Mouse (Mus musculus): ENCODE measurements around the gene Tmem88b. TPM values are rescaled to one million over a fixed set of nuclear protein-coding genes. Genes with fewer than 3 reads are reported as not detected.

Gene Tmem88b
- polyA plus RNA-seq, 1 experiment from 2014 or later, result 0.54 TPM

- under 1% methylated on average over 68 of the region's 68 CpGs for WGBS
- no peaks in the 10 kb centered on the region for H3K9me3 ChIP-seq (ENCODE audit: control insufficient read depth, low read depth, low read length)
These were observed 24.9 kb downstream of the Tmem88b start, which contains the start of gene Atad3a for GRCm38 (mm10) chr4:155760613-155761355. Gene Atad3a (minus strand): TSS chr4:155761093.

DNA sequence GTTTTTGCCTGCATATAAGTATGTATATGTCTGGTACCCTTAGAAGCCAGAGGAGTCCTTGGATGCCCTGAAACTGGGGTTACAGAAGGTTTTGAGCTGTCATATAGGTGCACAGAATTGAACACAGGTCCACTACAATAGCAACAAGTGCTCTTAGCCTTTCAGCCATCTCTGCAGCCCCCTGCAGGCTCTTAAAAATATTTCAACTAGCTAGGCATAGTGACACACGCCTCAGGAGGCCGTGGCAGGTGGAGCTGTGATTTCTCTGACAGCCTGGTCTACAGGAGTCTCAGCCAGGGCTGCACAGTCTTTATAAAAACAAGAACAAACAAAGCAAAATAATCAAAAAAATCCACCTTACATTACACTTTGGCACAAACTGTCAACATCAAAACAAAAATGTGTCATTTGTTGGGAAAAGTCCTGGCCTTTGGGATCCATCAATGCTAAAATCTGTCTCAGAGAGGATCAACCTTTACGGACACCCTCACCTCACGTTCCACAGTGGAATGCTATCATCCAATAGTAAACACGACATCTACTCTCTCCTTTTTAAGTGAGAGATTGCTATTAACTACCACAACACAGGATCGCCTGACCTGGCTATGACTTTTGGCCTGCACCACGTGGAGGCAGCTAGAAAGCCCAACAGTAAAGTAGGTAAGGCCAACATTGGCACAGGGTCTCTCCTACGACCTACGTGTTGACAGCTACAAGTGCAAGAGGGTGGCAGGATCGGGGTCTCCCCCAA is 25.6 kb downstream of the Tmem88b start:
- 2% methylated on average over 10 of the region's 10 CpGs for WGBS

More at GRCm38 (mm10) chr4:155760613-155761355, 24.9 kb downstream of the Tmem88b start, which contains the start of gene Atad3a:
- H3K9ac ChIP-seq (replicated peaks; ENCODE audit: low read depth, low read length), result peak within 1 kb of the TSS; percentile 77
- peak within 1 kb of the TSS; percentile 40 for H3K27ac ChIP-seq (ENCODE audit: low read length)
- H3K27me3 ChIP-seq (ENCODE audit: control insufficient read depth, insufficient read depth, low read length), result no peaks in the 10 kb centered on the region
- H3K4me2 ChIP-seq (replicated peaks; ENCODE audit: low read depth, low read length), result peak within 1 kb of the TSS; percentile 98
- peaks cover 19% of the 10 kb centered on the region for H3K36me3 ChIP-seq (ENCODE audit: control insufficient read depth, insufficient read depth, low read length)
- peaks cover 16% of the 10 kb centered on the region for H3K4me1 ChIP-seq (ENCODE audit: control insufficient read depth, insufficient read depth, low read length)
- peak; percentile 96 for ATAC-seq (ENCODE audit: insufficient number of reproducible peaks, insufficient read depth, low FRiP score, low read depth)
- peak within 1 kb of the TSS; percentile 87 for H3K4me3 ChIP-seq (ENCODE audit: low read depth, low read length)

DNA sequence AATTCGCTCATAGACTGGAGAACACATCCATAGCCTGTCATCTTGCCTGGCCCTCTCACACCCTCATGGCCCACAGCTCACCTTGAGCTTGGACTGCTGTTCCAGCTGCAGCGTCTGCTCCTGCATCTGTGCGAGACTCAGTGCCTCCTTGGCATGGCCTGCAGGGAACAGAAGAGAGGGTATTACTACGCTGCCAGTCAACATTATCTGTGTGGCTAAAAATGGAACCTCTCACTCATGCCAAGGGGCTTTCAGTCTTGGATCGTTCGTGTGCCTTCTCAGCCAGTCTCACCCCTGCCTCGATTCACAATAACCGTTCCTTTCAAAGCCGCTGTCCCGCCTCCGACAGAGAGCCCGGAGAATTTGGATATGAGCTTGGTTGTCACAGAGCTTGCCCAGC is 28.7 kb downstream of the Tmem88b start:
- H3K4me3 ChIP-seq (ENCODE audit: low read depth, low read length), result no peak overlapping the region
- H3K9ac ChIP-seq (replicated peaks; ENCODE audit: low read depth, low read length), result no peak overlapping the region
- no peaks in the 10 kb centered on the region for H3K27me3 ChIP-seq (ENCODE audit: control insufficient read depth, insufficient read depth, low read length)
- H3K36me3 ChIP-seq (ENCODE audit: control insufficient read depth, insufficient read depth, low read length), result peaks cover 48% of the 10 kb centered on the region
- no peak for ATAC-seq (ENCODE audit: insufficient number of reproducible peaks, insufficient read depth, low FRiP score, low read depth)
- H3K27ac ChIP-seq (ENCODE audit: low read length), result no peak overlapping the region
- no peaks in the 10 kb centered on the region for H3K9me3 ChIP-seq (ENCODE audit: control insufficient read depth, low read depth, low read length)
- WGBS, result 92% methylated on average over 12 of the region's 12 CpGs
- H3K4me1 ChIP-seq (ENCODE audit: control insufficient read depth, insufficient read depth, low read length), result peaks cover 16% of the 10 kb centered on the region
- no peak overlapping the region for H3K4me2 ChIP-seq (replicated peaks; ENCODE audit: low read depth, low read length)

More for the DNA sequence above, 25.6 kb downstream of the Tmem88b start:
- H3K27ac ChIP-seq (ENCODE audit: low read length), result no peak overlapping the region; the same call in 1 of the 2 replicates
- ATAC-seq (ENCODE audit: insufficient number of reproducible peaks, insufficient read depth, low FRiP score, low read depth), result no peak
- H3K9ac ChIP-seq (replicated peaks; ENCODE audit: low read depth, low read length), result peak overlapping the region; percentile 77
- H3K4me3 ChIP-seq (ENCODE audit: low read depth, low read length), result peak overlapping the region; percentile 87
- H3K4me2 ChIP-seq (replicated peaks; ENCODE audit: low read depth, low read length), result peak overlapping the region; percentile 98
- no peaks in the 10 kb centered on the region for H3K27me3 ChIP-seq (ENCODE audit: control insufficient read depth, insufficient read depth, low read length)
- peaks cover 24% of the 10 kb centered on the region for H3K36me3 ChIP-seq (ENCODE audit: control insufficient read depth, insufficient read depth, low read length)
- no peaks in the 10 kb centered on the region for H3K9me3 ChIP-seq (ENCODE audit: control insufficient read depth, low read depth, low read length)
- peaks cover 16% of the 10 kb centered on the region for H3K4me1 ChIP-seq (ENCODE audit: control insufficient read depth, insufficient read depth, low read length)

DNA sequence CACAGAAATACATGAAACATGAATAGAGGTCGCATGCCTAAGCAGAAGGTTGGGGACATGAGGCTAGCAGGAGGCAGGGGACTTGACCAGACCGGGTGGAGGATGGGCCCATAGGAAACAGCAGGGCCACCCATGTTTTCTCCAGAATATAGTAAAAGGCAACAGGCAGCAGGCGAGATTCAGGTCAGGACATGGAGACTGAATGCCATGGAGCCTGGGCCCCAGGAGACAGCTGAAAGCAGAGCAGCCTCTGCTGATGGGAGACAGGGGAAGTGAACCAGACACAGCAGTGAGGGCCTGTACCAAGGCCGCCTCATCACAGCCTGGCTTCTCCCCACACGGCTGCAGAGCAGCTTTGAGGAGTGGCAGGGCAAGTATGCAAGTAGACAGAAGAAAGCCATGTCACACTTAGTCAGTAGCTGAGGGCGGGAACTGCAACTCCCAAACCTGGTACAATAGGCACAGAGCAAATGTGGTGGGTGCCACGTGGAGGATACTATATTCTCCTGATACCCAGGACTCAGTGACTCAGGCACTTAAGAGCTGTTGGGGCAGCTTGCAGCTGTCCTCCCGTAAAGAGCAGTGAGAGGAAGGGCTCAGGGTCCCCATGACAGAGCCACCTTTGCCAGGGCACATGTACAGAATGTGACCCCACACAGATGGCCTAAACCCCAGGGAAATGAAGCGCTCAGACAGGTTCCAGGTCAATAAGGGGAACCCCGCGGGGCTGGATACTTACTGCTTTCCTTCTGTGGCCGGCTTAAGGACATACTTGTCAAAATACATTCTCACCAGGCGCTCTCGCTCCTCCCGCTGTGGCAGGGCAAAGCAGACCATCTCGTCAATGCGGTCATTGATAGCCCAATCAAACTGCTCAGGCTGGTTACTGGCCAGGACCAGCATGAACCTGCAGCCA is 38.8 kb downstream of the Tmem88b start:
- no peak overlapping the region for H3K4me3 ChIP-seq (ENCODE audit: low read depth, low read length)
- no peak overlapping the region for H3K9ac ChIP-seq (replicated peaks; ENCODE audit: low read depth, low read length)
- peaks cover 82% of the 10 kb centered on the region for H3K36me3 ChIP-seq (ENCODE audit: control insufficient read depth, insufficient read depth, low read length)
- no peak overlapping the region for H3K27ac ChIP-seq (ENCODE audit: low read length)
- ATAC-seq (ENCODE audit: insufficient number of reproducible peaks, insufficient read depth, low FRiP score, low read depth), result no peak
- WGBS, result 87% methylated on average over 17 of the region's 17 CpGs
- H3K4me2 ChIP-seq (replicated peaks; ENCODE audit: low read depth, low read length), result no peak overlapping the region
- H3K9me3 ChIP-seq (ENCODE audit: control insufficient read depth, low read depth, low read length), result no peaks in the 10 kb centered on the region
- H3K27me3 ChIP-seq (ENCODE audit: control insufficient read depth, insufficient read depth, low read length), result no peaks in the 10 kb centered on the region
- H3K4me1 ChIP-seq (ENCODE audit: control insufficient read depth, insufficient read depth, low read length), result no peaks in the 10 kb centered on the region

DNA sequence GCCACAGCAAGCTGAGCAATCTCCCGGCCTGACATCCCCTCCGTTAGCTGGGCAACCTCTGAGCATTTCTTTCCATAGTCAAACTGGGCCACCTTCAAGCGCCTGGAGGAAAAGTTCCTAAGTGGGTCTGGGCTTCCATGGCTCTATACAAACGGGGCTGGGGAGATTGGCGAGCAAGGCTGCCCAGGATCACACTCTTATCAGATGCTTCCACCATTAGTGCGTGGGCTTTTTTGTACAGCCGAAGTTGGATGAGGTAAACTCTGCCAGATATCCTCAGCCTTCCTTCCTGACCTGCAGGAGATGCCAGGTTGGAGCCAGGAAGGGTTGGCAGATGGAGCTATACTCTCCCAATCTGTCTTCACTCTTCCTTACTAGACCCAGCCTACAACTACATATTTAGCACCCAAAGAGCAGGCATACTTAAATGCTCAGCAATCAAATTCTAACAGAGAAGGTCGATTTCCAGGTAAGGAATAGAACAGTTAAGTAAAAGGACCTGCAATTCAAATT is 39.6 kb downstream of the Tmem88b start:
- Histone ChIP-seq H3K9me3 (ENCODE audit: control insufficient read depth, low read depth, low read length) (no peaks in the 10 kb centered on the region), H3K27me3 (ENCODE audit: control insufficient read depth, insufficient read depth, low read length) (no peaks in the 10 kb centered on the region), H3K4me2 (replicated peaks; ENCODE audit: low read depth, low read length) (no peak overlapping the region), H3K4me3 (ENCODE audit: low read depth, low read length) (no peak overlapping the region), H3K36me3 (ENCODE audit: control insufficient read depth, insufficient read depth, low read length) (peaks cover 82% of the 10 kb centered on the region), H3K27ac (ENCODE audit: low read length) (no peak overlapping the region), H3K4me1 (ENCODE audit: control insufficient read depth, insufficient read depth, low read length) (no peaks in the 10 kb centered on the region), H3K9ac (replicated peaks; ENCODE audit: low read depth, low read length) (no peak overlapping the region)
- ATAC-seq (ENCODE audit: insufficient number of reproducible peaks, insufficient read depth, low FRiP score, low read depth), result no peak
- 87% methylated on average over 8 of the region's 8 CpGs for WGBS

GRCm38 (mm10) chr4:155745136-155745535 is 40.5 kb downstream of the Tmem88b start:
- Histone ChIP-seq H3K27me3 (ENCODE audit: control insufficient read depth, insufficient read depth, low read length) (no peaks in the 10 kb centered on the region), H3K36me3 (ENCODE audit: control insufficient read depth, insufficient read depth, low read length) (peaks cover 76% of the 10 kb centered on the region), H3K4me2 (replicated peaks; ENCODE audit: low read depth, low read length) (no peak overlapping the region), H3K9me3 (ENCODE audit: control insufficient read depth, low read depth, low read length) (no peaks in the 10 kb centered on the region), H3K4me1 (ENCODE audit: control insufficient read depth, insufficient read depth, low read length) (no peaks in the 10 kb centered on the region), H3K4me3 (ENCODE audit: low read depth, low read length) (no peak overlapping the region), H3K27ac (ENCODE audit: low read length) (no peak overlapping the region), H3K9ac (replicated peaks; ENCODE audit: low read depth, low read length) (no peak overlapping the region)
- 91% methylated on average over 5 of the region's 5 CpGs for WGBS
- no peak for ATAC-seq (ENCODE audit: insufficient number of reproducible peaks, insufficient read depth, low FRiP score, low read depth)

DNA sequence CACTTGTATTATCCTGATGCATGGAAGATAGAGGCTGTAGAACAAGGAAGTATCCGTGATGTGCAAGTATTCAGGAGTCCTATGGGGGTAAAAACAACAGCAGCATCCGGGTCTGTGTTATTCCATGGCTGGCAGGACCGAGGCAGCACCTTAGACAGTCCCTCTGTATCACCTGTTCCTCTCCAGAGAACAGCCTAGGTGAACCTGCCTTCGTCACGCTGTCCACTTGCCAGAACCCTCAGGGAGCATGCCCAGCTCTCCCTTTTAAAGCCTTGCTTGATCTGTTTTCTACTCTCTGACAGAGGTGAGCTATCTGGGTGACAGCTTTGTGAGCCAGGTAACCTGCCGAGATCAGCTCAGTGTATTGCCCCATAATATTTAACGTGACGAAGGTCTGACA is 41.2 kb downstream of the Tmem88b start:
- Histone ChIP-seq H3K4me3 (ENCODE audit: low read depth, low read length) (no peak overlapping the region), H3K27ac (ENCODE audit: low read length) (no peak overlapping the region), H3K9me3 (ENCODE audit: control insufficient read depth, low read depth, low read length) (no peaks in the 10 kb centered on the region), H3K4me1 (ENCODE audit: control insufficient read depth, insufficient read depth, low read length) (no peaks in the 10 kb centered on the region), H3K4me2 (replicated peaks; ENCODE audit: low read depth, low read length) (no peak overlapping the region), H3K27me3 (ENCODE audit: control insufficient read depth, insufficient read depth, low read length) (no peaks in the 10 kb centered on the region), H3K9ac (replicated peaks; ENCODE audit: low read depth, low read length) (no peak overlapping the region), H3K36me3 (ENCODE audit: control insufficient read depth, insufficient read depth, low read length) (peaks cover 69% of the 10 kb centered on the region)
- ATAC-seq (ENCODE audit: insufficient number of reproducible peaks, insufficient read depth, low FRiP score, low read depth), result no peak
- 93% methylated on average over 8 of the region's 8 CpGs for WGBS

DNA sequence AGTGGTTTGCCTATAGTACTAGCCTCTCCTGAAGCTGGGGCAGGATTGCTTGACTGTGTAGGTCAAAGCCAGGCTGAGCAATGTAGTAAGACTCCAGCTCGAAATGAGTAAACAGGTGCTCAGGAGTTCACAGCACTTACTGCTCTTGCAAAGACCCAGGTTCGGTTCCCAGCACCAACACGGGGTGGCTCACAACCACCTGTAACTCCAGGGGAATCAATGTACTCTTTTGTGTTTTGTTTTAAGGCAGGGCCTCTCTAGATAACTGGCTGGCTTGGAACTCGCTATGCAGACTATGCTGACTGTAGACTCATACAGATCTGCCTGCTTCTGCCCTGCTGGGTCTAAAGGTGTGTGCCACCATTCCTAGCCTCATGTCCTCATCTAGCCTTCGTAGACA is 43.0 kb downstream of the Tmem88b start:
- Histone ChIP-seq H3K9ac (replicated peaks; ENCODE audit: low read depth, low read length) (no peak overlapping the region), H3K27ac (ENCODE audit: low read length) (no peak overlapping the region), H3K36me3 (ENCODE audit: control insufficient read depth, insufficient read depth, low read length) (peaks cover 52% of the 10 kb centered on the region), H3K4me2 (replicated peaks; ENCODE audit: low read depth, low read length) (no peak overlapping the region), H3K4me3 (ENCODE audit: low read depth, low read length) (no peak overlapping the region), H3K9me3 (ENCODE audit: control insufficient read depth, low read depth, low read length) (no peaks in the 10 kb centered on the region), H3K27me3 (ENCODE audit: control insufficient read depth, insufficient read depth, low read length) (no peaks in the 10 kb centered on the region), H3K4me1 (ENCODE audit: control insufficient read depth, insufficient read depth, low read length) (no peaks in the 10 kb centered on the region)
- 92% methylated on average over 5 of the region's 5 CpGs for WGBS
- no peak for ATAC-seq (ENCODE audit: insufficient number of reproducible peaks, insufficient read depth, low FRiP score, low read depth)

Data from stomach, embryonic 14.5 days (tissue).